In genomic region chr4:145055792-145056191, GRCm38 (mm10) we compare ENCODE assay signal across 26 mouse cellular contexts.
DNase-seq lines count a peak whose midpoint lies in the region; ATAC-seq and TF ChIP-seq lines count a peak whose summit lies in the region.
"Had no signal": no experiment of that assay in that cellular context is flagged by ENCODE, and none has a peak within 500 bp of the region (broad histone marks: within the 10 kb centered on the region; RNA-seq: fewer than 3 reads in every experiment).

No protein-coding gene starts in this region.

- no peak for TF ChIP-seq CTCF in liver, adult 2 months (IDR thresholded peaks at IDR 0.05; ENCODE audit: low read depth, low read length)

- H3K27me3 ChIP-seq in kidney, embryonic 15.5 days, result no peaks in the 10 kb centered on the region
- no peaks in the 10 kb centered on the region for H3K27me3 ChIP-seq in liver, adult 2 months (ENCODE audit: control insufficient read depth, insufficient read depth, low read length)
- H3K27me3 ChIP-seq in liver, embryonic 11.5 days (replicated peaks; ENCODE audit: control insufficient read depth, insufficient read depth, low read length), result no peaks in the 10 kb centered on the region
- H3K27me3 ChIP-seq: CH12.LX; heart, embryonic 13.5 days; Patski had no signal

- no peaks in the 10 kb centered on the region for H3K9me3 ChIP-seq in kidney, embryonic 15.5 days (replicated peaks)
- H3K9me3 ChIP-seq in liver, embryonic 11.5 days (ENCODE audit: control insufficient read depth, low read length), result no peaks in the 10 kb centered on the region
- H3K9me3 ChIP-seq: forebrain, embryonic 10.5 days; forebrain, embryonic 13.5 days; G1E; heart, embryonic 10.5 days; heart, embryonic 13.5 days had no signal

- H3K9ac ChIP-seq in kidney, embryonic 15.5 days, result no peak overlapping the region
- peak overlapping the region; percentile 34; the same call in 1 of the 2 replicates for H3K9ac ChIP-seq in liver, adult 2 months (ENCODE audit: low read depth, low read length)
- H3K9ac ChIP-seq in liver, embryonic 11.5 days (ENCODE audit: low read depth, low read length), result no peak overlapping the region
- H3K9ac ChIP-seq: forebrain, embryonic 13.5 days; heart, embryonic 13.5 days had no signal

- no peak for TF ChIP-seq POLR2A in liver, adult 2 months (IDR thresholded peaks at IDR 0.05; ENCODE audit: extremely low read depth, insufficient read depth, low read length)

- H3K36me3 ChIP-seq in kidney, embryonic 15.5 days, result peaks cover 64% of the 10 kb centered on the region
- H3K36me3 ChIP-seq in liver, adult 2 months (ENCODE audit: control insufficient read depth, insufficient read depth, low read length), result peaks cover 46% of the 10 kb centered on the region
- peaks cover 12% of the 10 kb centered on the region for H3K36me3 ChIP-seq in liver, embryonic 11.5 days (ENCODE audit: control insufficient read depth, insufficient read depth, low read length)

- peak; percentile 20 for DNase-seq in kidney, adult 18-20 months
- no peak for DNase-seq in kidney, postnatal 4 days
- no peak for DNase-seq in kidney, postnatal 25 days
- peak; percentile 95 for DNase-seq in liver, adult 2 months (ENCODE audit: extremely low read depth, low read depth, low spot score)
- no peak for DNase-seq in liver, embryonic 11.5 days (ENCODE audit: low spot score)
- no peak for DNase-seq in retina, postnatal 1 day
- DNase-seq: adrenal gland, postnatal 10 days; adrenal gland, postnatal 36 days; B cell, adult 2 months; cerebellum, adult 18-20 months; cerebellum, adult 9-10 months; cerebellum, postnatal 14 days; gastrocnemius, postnatal 10 days; gastrocnemius, postnatal 36 days; heart, adult 2 months; heart, postnatal 14 days; heart, postnatal 4 days had no signal

- no peak for ATAC-seq in kidney, embryonic 15.5 days (replicated peaks; ENCODE audit: low FRiP score)
- no peak for ATAC-seq in liver, embryonic 11.5 days (replicated peaks; ENCODE audit: low FRiP score)
- ATAC-seq: forebrain, embryonic 13.5 days; forebrain, embryonic 16.5 days; Patski had no signal

- H3K79me2 ChIP-seq in liver, adult 2 months (ENCODE audit: control insufficient read depth, insufficient read depth, low read length), result peaks cover 3% of the 10 kb centered on the region; the same call in 1 of the 2 replicates

- H3K27ac ChIP-seq in kidney, embryonic 15.5 days, result 0 out of 2 replicates have a peak overlapping the region, but pooled peaks have one; percentile 23
- H3K27ac ChIP-seq in liver, adult 2 months (replicated peaks; ENCODE audit: insufficient read depth, low read depth, low read length), result peak overlapping the region; percentile 85
- H3K27ac ChIP-seq in liver, embryonic 11.5 days (ENCODE audit: low read depth, low read length), result no peak overlapping the region
- H3K27ac ChIP-seq: forebrain, embryonic 10.5 days; forebrain, embryonic 13.5 days; heart, adult 2 months; heart, embryonic 10.5 days; heart, embryonic 13.5 days had no signal

- no peak overlapping the region for H3K4me2 ChIP-seq in kidney, embryonic 15.5 days
- no peak overlapping the region for H3K4me2 ChIP-seq in liver, embryonic 11.5 days
- H3K4me2 ChIP-seq: forebrain, embryonic 13.5 days; heart, embryonic 13.5 days had no signal

- WGBS in kidney, embryonic 15.5 days, result 81% methylated on average over 3 of the region's 3 CpGs
- 60% methylated on average over 3 of the region's 3 CpGs for whole genome bisulfite sequencing in liver, adult 2 months
- WGBS in liver, embryonic 11.5 days, result 89% methylated on average over 3 of the region's 3 CpGs

- no peak overlapping the region for H3K4me3 ChIP-seq in kidney, embryonic 15.5 days (replicated peaks)
- H3K4me3 ChIP-seq in liver, adult 2 months (ENCODE audit: insufficient read depth, low read depth, low read length), result no peak overlapping the region
- no peak overlapping the region for H3K4me3 ChIP-seq in liver, embryonic 11.5 days (ENCODE audit: low read depth, low read length)
- H3K4me3 ChIP-seq: forebrain, embryonic 10.5 days; forebrain, embryonic 13.5 days; heart, adult 2 months; heart, embryonic 10.5 days; heart, embryonic 13.5 days had no signal

- peaks cover 32% of the 10 kb centered on the region for H3K4me1 ChIP-seq in kidney, embryonic 15.5 days
- H3K4me1 ChIP-seq in liver, adult 2 months (ENCODE audit: control insufficient read depth, insufficient read depth, low read length), result peaks cover 42% of the 10 kb centered on the region
- H3K4me1 ChIP-seq in liver, embryonic 11.5 days (replicated peaks; ENCODE audit: control insufficient read depth, insufficient read depth, low read length), result no peaks in the 10 kb centered on the region

Comparison
In these comparisons a context has a peak if more than half of its experiments do, and no peak if none do; other contexts are left out.
1. DNase-seq: peak in kidney, adult 18-20 months (single experiment) and liver, adult 2 months (single experiment); none in kidney, postnatal 4 days (0 of 2), kidney, postnatal 25 days (0 of 2), liver, embryonic 11.5 days (single experiment) and retina, postnatal 1 day (single experiment).